Mouse (Mus musculus): ENCODE results near the gene Gm9044. TPM values are rescaled to one million over a fixed set of nuclear protein-coding genes. Genes with fewer than 3 reads are reported as not detected.

The Gm9044 gene
- polyA plus RNA-seq (2012; fragmentation: generic; extraction: Trizol), result not detected

GRCm38 (mm10) chr10:118332308-118332707, at the start of gene Gm9044:
TSS of gene Gm9044 (minus strand) at chr10:118332408.

GRCm38 (mm10) chr10:118354005-118354404, 21.8 kb upstream of the Gm9044 start, which contains the start of gene Gm9049:
TSS of gene Gm9049 (minus strand) at chr10:118354105.

DNA sequence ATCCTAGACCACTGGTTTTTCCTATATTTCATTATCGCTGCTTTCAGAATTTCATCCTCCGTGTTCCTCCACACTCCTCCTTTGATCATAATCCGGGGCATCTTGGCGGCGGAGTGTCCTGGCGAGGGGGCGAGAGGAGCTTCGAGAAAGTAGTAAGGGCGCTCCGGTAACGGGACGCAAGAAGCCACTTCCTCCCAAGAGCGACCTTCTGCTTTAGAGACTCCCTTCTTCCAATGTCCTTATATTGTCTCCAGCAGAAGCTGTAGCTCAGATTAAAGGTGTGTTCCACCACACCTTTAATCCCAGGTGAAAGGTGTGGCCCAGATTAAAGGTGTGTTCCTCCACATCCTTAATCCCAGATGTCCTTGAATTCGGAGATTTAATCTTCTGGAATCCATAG, 16.4 kb upstream of the Gm9044 start, which contains the start of gene Gm9048:
TSS of gene Gm9048 (minus strand) at position 101 of the 400 bp plus-strand sequence.

DNA sequence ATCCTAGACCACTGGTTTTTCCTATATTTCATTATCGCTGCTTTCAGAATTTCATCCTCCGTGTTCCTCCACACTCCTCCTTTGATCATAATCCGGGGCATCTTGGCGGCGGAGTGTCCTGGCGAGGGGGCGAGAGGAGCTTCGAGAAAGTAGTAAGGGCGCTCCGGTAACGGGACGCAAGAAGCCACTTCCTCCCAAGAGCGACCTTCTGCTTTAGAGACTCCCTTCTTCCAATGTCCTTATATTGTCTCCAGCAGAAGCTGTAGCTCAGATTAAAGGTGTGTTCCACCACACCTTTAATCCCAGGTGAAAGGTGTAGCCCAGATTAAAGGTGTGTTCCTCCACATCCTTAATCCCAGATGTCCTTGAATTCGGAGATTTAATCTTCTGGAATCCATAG, 10.9 kb upstream of the Gm9044 start, which contains the start of gene Gm9046:
TSS of gene Gm9046 (minus strand) at position 101 of the 400 bp plus-strand sequence.

DNA sequence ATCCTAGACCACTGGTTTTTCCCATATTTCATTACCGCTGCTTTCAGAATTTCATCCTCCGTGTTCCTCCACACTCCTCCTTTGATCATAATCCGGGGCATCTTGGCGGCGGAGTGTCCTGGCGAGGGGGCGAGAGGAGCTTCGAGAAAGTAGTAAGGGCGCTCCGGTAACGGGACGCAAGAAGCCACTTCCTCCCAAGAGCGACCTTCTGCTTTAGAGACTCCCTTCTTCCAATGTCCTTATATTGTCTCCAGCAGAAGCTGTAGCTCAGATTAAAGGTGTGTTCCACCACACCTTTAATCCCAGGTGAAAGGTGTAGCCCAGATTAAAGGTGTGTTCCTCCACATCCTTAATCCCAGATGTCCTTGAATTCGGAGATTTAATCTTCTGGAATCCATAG, 5.5 kb upstream of the Gm9044 start, which contains the start of gene Gm9045:
TSS of gene Gm9045 (minus strand) at position 101 of the 400 bp plus-strand sequence.

DNA sequence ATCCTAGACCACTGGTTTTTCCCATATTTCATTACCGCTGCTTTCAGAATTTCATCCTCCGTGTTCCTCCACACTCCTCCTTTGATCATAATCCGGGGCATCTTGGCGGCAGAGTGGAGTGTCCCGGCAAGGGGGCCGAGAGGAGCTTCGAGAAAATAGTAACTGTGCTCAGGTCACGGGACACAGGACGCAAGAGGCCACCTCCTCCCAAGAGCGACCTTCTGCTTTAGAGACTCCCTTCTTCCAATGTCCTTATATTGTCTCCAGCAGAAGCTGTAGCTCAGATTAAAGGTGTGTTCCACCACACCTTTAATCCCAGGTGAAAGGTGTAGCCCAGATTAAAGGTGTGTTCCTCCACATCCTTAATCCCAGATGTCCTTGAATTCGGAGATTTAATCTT, 5.3 kb downstream of the Gm9044 start, which contains the start of gene Gm9040:
TSS of gene Gm9040 (minus strand) at position 101 of the 400 bp plus-strand sequence.

DNA sequence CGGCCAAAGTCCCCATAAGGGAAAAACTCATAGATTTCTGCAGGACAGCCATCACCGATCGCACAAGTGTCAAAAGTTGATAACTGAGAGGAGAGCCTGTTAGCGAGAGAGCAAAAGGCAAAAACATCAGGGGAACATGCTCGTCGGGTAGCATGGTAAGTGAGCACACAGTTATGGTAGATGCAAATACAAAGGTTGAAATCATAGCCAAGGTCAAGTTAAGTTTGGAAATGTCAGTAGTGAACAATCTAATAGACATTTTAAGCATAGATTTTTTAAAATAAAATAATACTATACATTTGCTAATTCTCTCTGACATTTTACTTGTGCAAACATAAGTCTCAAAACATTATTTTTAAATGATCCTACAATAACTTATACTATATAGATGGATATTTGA, 37.3 kb downstream of the Gm9044 start, which contains the start of gene Iltifb:
TSS of gene Iltifb (minus strand) at position 101 of the 400 bp plus-strand sequence.

Other genes with a start within 250 kb of the Gm9044 start
- gene Mdm1, start 190.6 kb downstream of the Gm9044 start, polyA plus RNA-seq (2012; fragmentation: generic; extraction: Trizol), result 1 to 10 TPM in 1 of 2 experiments, under 1 TPM in 1; 0.43 to 5.3 TPM
- gene Il22, start 127.5 kb downstream of the Gm9044 start, polyA plus RNA-seq (2012; fragmentation: generic; extraction: Trizol), result not detected
- under 1 TPM; 0.01 to 0.04 TPM for gene Gm32717, start 91.6 kb downstream of the Gm9044 start, polyA plus RNA-seq (2012; fragmentation: generic; extraction: Trizol)
- gene Gm32802, start 73.7 kb downstream of the Gm9044 start, polyA plus RNA-seq (2012; fragmentation: generic; extraction: Trizol), result under 1 TPM; 0.01 to 0.04 TPM
- gene Iltifb, start 37.4 kb downstream of the Gm9044 start, polyA plus RNA-seq (2012; fragmentation: generic; extraction: Trizol), result not detected
- gene Gm9040, start 5.4 kb downstream of the Gm9044 start, polyA plus RNA-seq (2012; fragmentation: generic; extraction: Trizol), result not detected
- under 1 TPM in 1 of 2 experiments, not detected in 1; 0.07 TPM for gene Gm9045, start 5.4 kb upstream of the Gm9044 start, polyA plus RNA-seq (2012; fragmentation: generic; extraction: Trizol)
- gene Gm9046, start 10.8 kb upstream of the Gm9044 start, polyA plus RNA-seq (2012; fragmentation: generic; extraction: Trizol), result not detected
- not detected for gene Gm9048, start 16.3 kb upstream of the Gm9044 start, polyA plus RNA-seq (2012; fragmentation: generic; extraction: Trizol)
- gene Gm9049, start 21.7 kb upstream of the Gm9044 start, polyA plus RNA-seq (2012; fragmentation: generic; extraction: Trizol), result under 1 TPM in 1 of 2 experiments, not detected in 1; 0.07 TPM
- not detected for gene Ifng, start 108.6 kb upstream of the Gm9044 start, polyA plus RNA-seq (2012; fragmentation: generic; extraction: Trizol)